Mouse (Mus musculus): ENCODE measurements at regions not wholly inside any gene's neighbourhood (a gene's known extent, or its start where the extent isn't known, plus 50 kb on each side); places are given as distances from the start of the nearest gene placed in this dataset.
"Not testable (repeated sequence)": the region's sequence is repeated elsewhere in the genome, so short reads cannot be mapped to it uniquely, and the experiment has no call there.

DNA sequence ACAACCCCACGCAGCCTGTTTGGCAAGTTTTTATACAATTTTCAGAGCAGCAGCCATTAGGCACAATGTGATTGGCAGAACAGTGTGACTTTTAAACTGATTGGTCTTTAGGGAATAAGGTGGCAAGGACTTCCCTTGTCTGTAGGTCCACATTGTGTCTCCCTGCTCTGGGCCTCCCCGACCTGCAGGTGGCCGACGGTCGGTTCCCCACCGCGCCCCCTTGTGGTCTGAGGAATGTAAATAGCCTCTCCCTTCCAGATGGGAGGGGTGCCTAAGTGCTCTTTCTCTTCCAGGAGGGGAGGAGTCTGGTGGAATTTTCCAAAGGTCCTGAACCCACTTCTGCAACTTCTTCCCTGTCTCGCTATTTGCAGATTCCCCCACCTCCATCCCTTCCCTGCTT lies 52.5 kb upstream of the Prr5 start:
- H3K27ac ChIP-seq (replicated peaks); ATAC-seq (ENCODE audit: extremely low read depth, insufficient number of reproducible peaks, low FRiP score, low TSS enrichment); H3K9me3 ChIP-seq; H3K4me3 ChIP-seq; H3K36me3 ChIP-seq; H3K4me2 ChIP-seq; H3K4me1 ChIP-seq; H3K9ac ChIP-seq: not testable (repeated sequence)
- 9% methylated on average over 8 of the region's 8 CpGs for WGBS
- H3K27me3 ChIP-seq (replicated peaks) = peaks cover 68% of the 10 kb centered on the region

DNA sequence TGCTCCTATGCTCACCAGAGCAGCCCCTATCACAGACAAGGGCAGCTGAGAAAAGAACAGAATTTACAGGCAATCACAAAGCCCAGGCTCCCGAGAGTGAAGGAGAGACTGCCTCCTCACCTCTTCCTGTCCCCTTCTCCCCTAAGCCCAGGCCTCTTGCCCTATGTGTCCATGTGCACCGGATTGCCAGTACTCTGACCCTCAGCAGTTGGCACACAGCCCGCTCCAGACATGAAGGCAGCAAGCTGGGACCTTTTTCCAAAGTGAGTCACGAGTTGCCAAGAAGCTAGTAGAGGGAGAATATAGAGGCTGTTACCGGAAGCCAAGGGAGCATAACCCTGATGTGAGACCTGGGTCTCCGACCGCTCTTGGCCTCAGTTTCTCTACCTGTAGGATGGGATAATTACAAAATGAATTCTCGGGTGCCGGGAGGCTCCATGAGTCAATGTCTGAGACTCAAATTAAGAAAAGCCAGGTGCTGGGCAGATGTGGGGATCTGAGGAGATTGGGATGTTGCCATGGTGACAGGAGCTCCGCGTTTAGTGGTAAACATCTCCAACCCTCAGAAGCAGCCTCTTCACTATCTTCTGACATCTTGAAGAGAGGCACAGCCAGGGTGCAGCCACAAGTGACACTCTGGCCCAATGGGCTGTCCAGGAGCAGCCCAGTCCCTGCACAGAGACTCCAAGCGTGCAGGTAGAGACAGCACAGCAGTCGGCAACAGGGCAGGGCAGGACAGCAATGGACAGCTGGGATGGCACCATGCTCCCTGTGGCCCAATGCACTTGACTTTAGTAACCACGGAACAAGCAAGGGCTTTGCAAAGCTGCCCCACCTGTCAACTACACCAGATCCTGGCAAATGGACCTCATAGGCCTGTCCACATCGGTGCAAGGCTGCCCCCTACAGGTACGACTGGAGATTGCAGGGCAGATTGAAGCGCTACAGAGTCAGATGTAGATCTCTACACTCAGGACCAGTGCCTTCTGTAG lies 55.6 kb upstream of the Prr5 start:
- WGBS = 50% methylated on average over 17 of the region's 17 CpGs

DNA sequence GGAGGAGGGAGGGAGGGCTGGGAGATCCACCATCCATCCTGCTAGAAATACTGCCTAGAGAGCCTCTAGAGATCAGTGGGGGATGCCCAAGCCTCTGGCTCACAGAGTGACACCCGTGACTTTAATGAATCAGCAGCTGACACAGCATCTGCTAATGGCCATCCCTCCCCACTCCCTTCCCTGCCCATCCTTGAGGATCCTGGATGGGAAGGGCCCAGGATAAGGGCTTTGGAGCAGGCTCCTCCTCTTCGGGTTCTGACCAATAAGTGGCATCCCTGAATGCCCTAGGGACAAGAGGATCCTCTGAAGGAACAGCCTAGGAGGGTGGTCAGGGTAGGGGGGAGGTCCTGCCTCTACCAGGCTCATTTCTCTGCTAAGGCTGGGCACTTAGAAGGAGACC lies 55.3 kb upstream of the Rtl6 start:
- H3K27me3 ChIP-seq (replicated peaks) = peaks cover 79% of the 10 kb centered on the region
- WGBS = 27% methylated on average over 2 of the region's 2 CpGs

More for the DNA sequence above, 55.6 kb upstream of the Prr5 start:
- Histone ChIP-seq H3K36me3 (no peaks in the 10 kb centered on the region), H3K4me3 (no peak overlapping the region), H3K27ac (replicated peaks) (no peak overlapping the region), H3K27me3 (replicated peaks) (peaks cover 79% of the 10 kb centered on the region), H3K9me3 (no peaks in the 10 kb centered on the region), H3K9ac (no peak overlapping the region), H3K4me2 (no peak overlapping the region), H3K4me1 (peaks cover 11% of the 10 kb centered on the region; the same call in 1 of the 2 replicates)
- ATAC-seq (ENCODE audit: extremely low read depth, insufficient number of reproducible peaks, low FRiP score, low TSS enrichment) = 0 out of 2 replicates have a peak, but pooled peaks have one; percentile 28

DNA sequence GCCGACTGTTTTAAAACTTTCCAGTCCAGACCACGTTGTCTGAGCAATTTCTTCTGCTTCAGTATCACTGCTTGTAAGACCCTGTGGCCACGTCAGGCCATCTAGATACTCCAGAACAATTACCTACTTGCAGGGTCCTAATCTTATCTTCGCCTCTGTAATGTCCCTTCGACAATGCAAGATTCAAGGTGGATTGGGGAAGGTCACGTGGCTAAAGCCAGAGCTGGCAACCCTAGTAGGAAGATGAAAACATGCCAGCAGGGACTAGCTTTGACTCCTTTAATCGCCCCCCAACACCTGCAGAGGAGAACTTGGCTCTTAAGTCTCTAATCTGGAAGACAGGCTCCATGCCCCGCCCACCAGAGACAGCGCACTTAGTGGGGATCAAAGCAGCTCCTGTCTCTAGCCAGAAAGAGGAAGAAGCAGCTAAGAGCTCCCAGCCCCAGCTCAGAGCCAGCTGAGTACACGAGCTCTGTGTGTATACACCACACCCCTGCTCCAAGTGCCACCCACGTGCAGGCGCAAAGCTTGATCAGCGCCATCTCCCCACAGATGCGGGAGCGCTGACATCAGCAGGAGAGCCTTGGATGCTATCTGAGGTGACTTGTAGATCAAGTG lies 52.3 kb upstream of the Rtl6 start:
- H3K36me3 ChIP-seq = no peaks in the 10 kb centered on the region
- no peak overlapping the region for H3K9ac ChIP-seq
- no peaks in the 10 kb centered on the region for H3K9me3 ChIP-seq
- no peak overlapping the region for H3K27ac ChIP-seq (replicated peaks)
- no peak for ATAC-seq (ENCODE audit: extremely low read depth, insufficient number of reproducible peaks, low FRiP score, low TSS enrichment)
- H3K4me3 ChIP-seq = no peak overlapping the region
- 36% methylated on average over 15 of the region's 15 CpGs for WGBS
- H3K4me1 ChIP-seq = peaks cover 11% of the 10 kb centered on the region; the same call in 1 of the 2 replicates
- H3K4me2 ChIP-seq = no peak overlapping the region
- H3K27me3 ChIP-seq (replicated peaks) = peaks cover 53% of the 10 kb centered on the region

More for the DNA sequence above, 55.3 kb upstream of the Rtl6 start:
- no peak overlapping the region for H3K27ac ChIP-seq (replicated peaks)
- H3K36me3 ChIP-seq = no peaks in the 10 kb centered on the region
- H3K9me3 ChIP-seq = no peaks in the 10 kb centered on the region
- no peak overlapping the region for H3K4me2 ChIP-seq
- no peak overlapping the region for H3K9ac ChIP-seq
- no peak overlapping the region for H3K4me3 ChIP-seq
- ATAC-seq (ENCODE audit: extremely low read depth, insufficient number of reproducible peaks, low FRiP score, low TSS enrichment) = no peak
- H3K4me1 ChIP-seq = peaks cover 11% of the 10 kb centered on the region; the same call in 1 of the 2 replicates

DNA sequence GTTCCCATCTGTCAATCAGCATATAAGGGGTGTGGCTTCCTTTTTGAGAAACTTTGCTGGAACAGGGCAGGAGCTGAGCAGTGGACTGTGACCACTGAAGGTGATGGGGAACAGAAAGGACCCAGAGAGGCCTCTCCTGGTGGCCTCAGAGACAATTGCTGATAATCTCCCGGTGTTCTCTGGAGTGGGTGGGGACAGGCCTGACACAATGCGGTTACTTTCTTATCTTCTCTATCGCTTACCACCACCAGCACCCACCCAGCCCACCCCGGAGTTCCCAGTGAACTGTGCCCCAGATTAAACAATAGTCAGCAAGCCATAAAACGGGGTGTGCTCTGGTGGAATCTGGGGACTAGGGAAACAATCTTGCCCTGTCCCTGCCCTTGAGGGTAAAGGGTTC lies 51.4 kb upstream of the Rtl6 start:
- Histone ChIP-seq H3K27me3 (replicated peaks) (peaks cover 45% of the 10 kb centered on the region), H3K27ac (replicated peaks) (no peak overlapping the region), H3K4me1 (peaks cover 11% of the 10 kb centered on the region; the same call in 1 of the 2 replicates), H3K9me3 (no peaks in the 10 kb centered on the region), H3K4me2 (no peak overlapping the region), H3K4me3 (no peak overlapping the region), H3K36me3 (no peaks in the 10 kb centered on the region), H3K9ac (no peak overlapping the region)
- 30% methylated on average over 5 of the region's 5 CpGs for WGBS
- ATAC-seq (ENCODE audit: extremely low read depth, insufficient number of reproducible peaks, low FRiP score, low TSS enrichment) = no peak

Measured in heart, embryonic 13.5 days (tissue).